Mouse (Mus musculus): Measurements from ENCODE around the gene AC129217.1. TPM values are rescaled to one million over a fixed set of nuclear protein-coding genes. Genes with fewer than 3 reads are reported as not detected.
"Not testable (repeated sequence)": the region's sequence is repeated elsewhere in the genome, so short reads cannot be mapped to it uniquely, and the experiment has no call there.

Gene AC129217.1
- polyA plus RNA-seq, 1 experiment: 4.6 TPM

DNA sequence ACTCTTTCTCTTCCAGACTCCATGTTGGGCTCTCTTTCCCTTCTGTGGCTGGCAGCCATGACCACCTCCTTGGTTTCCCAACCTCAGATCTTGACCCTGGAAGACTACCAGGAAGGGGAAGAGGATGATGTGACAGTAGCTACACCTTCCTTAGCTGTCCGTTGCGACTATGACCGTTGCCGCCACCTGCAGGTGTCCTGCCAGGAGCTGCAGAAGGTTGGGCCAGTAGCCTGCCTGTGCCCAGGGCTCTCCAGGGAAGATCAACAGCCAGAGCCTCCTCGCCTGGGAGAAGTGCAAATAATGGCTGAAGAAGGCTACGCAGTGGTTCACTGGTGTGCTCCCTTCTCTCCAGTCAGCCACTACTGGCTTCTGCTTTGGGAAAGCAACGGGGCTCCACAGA is 22.1 kb downstream of the AC129217.1 start:
- 37% methylated on average over 7 of the region's 7 CpGs for WGBS
- Histone ChIP-seq H3K27me3 (ENCODE audit: control insufficient read depth, insufficient read depth, low read length) (no peaks in the 10 kb centered on the region), H3K4me1 (ENCODE audit: control insufficient read depth, insufficient read depth, insufficient read length, low read length) (no peaks in the 10 kb centered on the region), H3K36me3 (ENCODE audit: control insufficient read depth, insufficient read depth, low read length) (peaks cover 10% of the 10 kb centered on the region), H3K4me3 (ENCODE audit: low read depth, low read length) (no peak overlapping the region), H3K27ac (ENCODE audit: insufficient read depth, low read depth, low read length) (no peak overlapping the region)
- TF ChIP-seq POLR2A (IDR thresholded peaks at IDR 0.05; ENCODE audit: low read depth, low read length) (no peak), CTCF (IDR thresholded peaks at IDR 0.05; ENCODE audit: extremely low read depth, insufficient read length, insufficient replicate concordance, low read depth, low read length) (no peak)

- Histone ChIP-seq H3K4me1 (ENCODE audit: control insufficient read depth, insufficient read depth, insufficient read length, low read length) (no peaks in the 10 kb centered on the region), H3K36me3 (ENCODE audit: control insufficient read depth, insufficient read depth, low read length) (peaks cover 5% of the 10 kb centered on the region), H3K27ac (ENCODE audit: insufficient read depth, low read depth, low read length) (no peak overlapping the region), H3K4me3 (ENCODE audit: low read depth, low read length) (no peak overlapping the region), H3K27me3 (ENCODE audit: control insufficient read depth, insufficient read depth, low read length) (no peaks in the 10 kb centered on the region)
- 62% methylated on average over 10 of the region's 10 CpGs for WGBS
- TF ChIP-seq CTCF (IDR thresholded peaks at IDR 0.05; ENCODE audit: extremely low read depth, insufficient read length, insufficient replicate concordance, low read depth, low read length) (no peak), POLR2A (IDR thresholded peaks at IDR 0.05; ENCODE audit: low read depth, low read length) (no peak)
These were observed 22.8 kb downstream of the AC129217.1 start for GRCm38 (mm10) chr19:8852236-8852928.

DNA sequence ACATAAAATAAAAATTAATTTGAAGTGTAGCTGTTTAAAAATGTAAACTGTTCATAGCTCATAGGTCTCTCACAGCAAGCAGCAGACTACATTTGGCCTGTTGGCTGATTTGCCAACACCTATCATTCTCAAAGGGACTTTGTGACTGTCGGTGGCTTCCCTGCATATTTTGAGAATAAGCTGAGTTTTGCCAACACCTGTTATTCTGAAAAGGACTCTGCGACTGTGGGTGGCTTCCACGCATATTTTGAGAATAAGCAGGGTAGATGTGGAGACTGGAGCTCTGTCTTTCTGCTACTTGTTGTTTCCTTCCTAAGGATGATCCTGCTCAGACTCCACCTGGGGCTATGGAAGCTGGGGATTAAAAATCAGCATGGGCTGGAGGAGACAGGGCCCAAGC is 23.5 kb downstream of the AC129217.1 start:
- H3K36me3 ChIP-seq (ENCODE audit: control insufficient read depth, insufficient read depth, low read length): no peaks in the 10 kb centered on the region
- WGBS: 82% methylated on average over 3 of the region's 3 CpGs

DNA sequence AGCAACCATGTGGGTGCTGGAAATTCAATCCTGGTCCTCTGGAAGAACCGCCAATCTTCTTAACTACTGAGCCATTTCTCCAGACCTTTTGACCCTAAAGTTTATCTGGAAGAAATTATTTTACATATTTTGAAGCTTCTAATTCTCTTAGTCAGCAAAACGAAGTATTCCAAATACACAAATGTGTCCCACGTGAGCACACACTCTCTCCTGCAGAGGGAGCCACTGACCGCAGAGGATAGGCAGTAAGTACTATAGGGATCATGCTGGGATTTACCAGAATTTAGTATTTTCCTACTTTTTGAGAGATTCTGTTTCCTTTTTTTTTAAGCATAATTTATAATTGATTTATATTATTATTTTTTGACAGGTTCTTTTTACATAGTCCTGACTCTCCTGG is 28.1 kb downstream of the AC129217.1 start:
- Histone ChIP-seq H3K4me3 (ENCODE audit: low read depth, low read length) (no peak overlapping the region), H3K27me3 (ENCODE audit: control insufficient read depth, insufficient read depth, low read length) (no peaks in the 10 kb centered on the region), H3K4me1 (ENCODE audit: control insufficient read depth, insufficient read depth, insufficient read length, low read length) (no peaks in the 10 kb centered on the region), H3K27ac (ENCODE audit: insufficient read depth, low read depth, low read length) (no peak overlapping the region), H3K36me3 (ENCODE audit: control insufficient read depth, insufficient read depth, low read length) (no peaks in the 10 kb centered on the region)
- TF ChIP-seq CTCF (IDR thresholded peaks at IDR 0.05; ENCODE audit: extremely low read depth, insufficient read length, insufficient replicate concordance, low read depth, low read length) (peak; percentile 64; the same call in 1 of the 2 replicates), POLR2A (IDR thresholded peaks at IDR 0.05; ENCODE audit: low read depth, low read length) (no peak)
- 27% methylated on average over 4 of the region's 4 CpGs for WGBS

More for the DNA sequence above, 23.5 kb downstream of the AC129217.1 start:
- TF ChIP-seq POLR2A (IDR thresholded peaks at IDR 0.05; ENCODE audit: low read depth, low read length): no peak
- TF ChIP-seq CTCF (IDR thresholded peaks at IDR 0.05; ENCODE audit: extremely low read depth, insufficient read length, insufficient replicate concordance, low read depth, low read length): no peak
- Histone ChIP-seq H3K27ac (ENCODE audit: insufficient read depth, low read depth, low read length) (no peak overlapping the region), H3K27me3 (ENCODE audit: control insufficient read depth, insufficient read depth, low read length) (no peaks in the 10 kb centered on the region), H3K4me3 (ENCODE audit: low read depth, low read length) (no peak overlapping the region), H3K4me1 (ENCODE audit: control insufficient read depth, insufficient read depth, insufficient read length, low read length) (no peaks in the 10 kb centered on the region)

- TF ChIP-seq CTCF (IDR thresholded peaks at IDR 0.05; ENCODE audit: extremely low read depth, insufficient read length, insufficient replicate concordance, low read depth, low read length): no peak
- no peak for TF ChIP-seq POLR2A (IDR thresholded peaks at IDR 0.05; ENCODE audit: low read depth, low read length)
- H3K27me3 ChIP-seq (ENCODE audit: control insufficient read depth, insufficient read depth, low read length): no peaks in the 10 kb centered on the region
- no peak overlapping the region for H3K4me3 ChIP-seq (ENCODE audit: low read depth, low read length)
- 18% methylated on average over 1 of the region's 1 CpGs for WGBS
- H3K27ac ChIP-seq (ENCODE audit: insufficient read depth, low read depth, low read length): no peak overlapping the region
- no peaks in the 10 kb centered on the region for H3K4me1 ChIP-seq (ENCODE audit: control insufficient read depth, insufficient read depth, insufficient read length, low read length)
- H3K36me3 ChIP-seq (ENCODE audit: control insufficient read depth, insufficient read depth, low read length): no peaks in the 10 kb centered on the region
These were observed 29.4 kb downstream of the AC129217.1 start for GRCm38 (mm10) chr19:8859018-8859417.

GRCm38 (mm10) chr19:8864265-8864664 is 34.7 kb downstream of the AC129217.1 start:
- WGBS: 76% methylated on average over 6 of the region's 6 CpGs
- no peak overlapping the region for H3K27ac ChIP-seq (ENCODE audit: insufficient read depth, low read depth, low read length)

DNA sequence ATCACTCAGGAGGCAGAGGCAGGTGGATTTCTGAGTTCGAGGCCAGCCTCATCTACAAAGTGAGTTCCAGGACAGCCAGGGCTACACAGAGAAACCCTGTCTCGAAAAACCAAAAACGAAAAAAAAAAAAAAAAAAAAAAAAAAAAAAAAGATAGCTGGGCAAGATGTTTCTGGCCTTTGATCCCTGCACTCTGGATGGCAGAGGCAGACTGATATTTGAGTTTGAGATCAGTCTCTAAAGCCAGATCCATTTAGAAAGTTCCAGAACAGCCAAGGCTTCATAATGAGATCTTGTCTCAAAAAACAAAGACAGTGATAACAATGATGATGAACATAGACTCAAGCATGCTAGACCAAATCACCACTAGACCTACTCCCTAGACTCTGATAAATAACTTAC is 40.8 kb downstream of the AC129217.1 start:
- Histone ChIP-seq H3K4me1 (ENCODE audit: control insufficient read depth, insufficient read depth, insufficient read length, low read length) (peaks cover 11% of the 10 kb centered on the region; the same call in 1 of the 2 replicates), H3K36me3 (ENCODE audit: control insufficient read depth, insufficient read depth, low read length) (peaks cover 17% of the 10 kb centered on the region)
- H3K4me3 ChIP-seq (ENCODE audit: low read depth, low read length); H3K27me3 ChIP-seq (ENCODE audit: control insufficient read depth, insufficient read depth, low read length); H3K27ac ChIP-seq (ENCODE audit: insufficient read depth, low read depth, low read length): not testable (repeated sequence)
- 50% methylated on average over 3 of the region's 3 CpGs for WGBS

More at GRCm38 (mm10) chr19:8864265-8864664, 34.7 kb downstream of the AC129217.1 start:
- H3K27me3 ChIP-seq (ENCODE audit: control insufficient read depth, insufficient read depth, low read length): no peaks in the 10 kb centered on the region
- no peak overlapping the region for H3K4me3 ChIP-seq (ENCODE audit: low read depth, low read length)
- no peaks in the 10 kb centered on the region for H3K36me3 ChIP-seq (ENCODE audit: control insufficient read depth, insufficient read depth, low read length)
- H3K4me1 ChIP-seq (ENCODE audit: control insufficient read depth, insufficient read depth, insufficient read length, low read length): no peaks in the 10 kb centered on the region
- no peak for TF ChIP-seq POLR2A (IDR thresholded peaks at IDR 0.05; ENCODE audit: low read depth, low read length)
- no peak for TF ChIP-seq CTCF (IDR thresholded peaks at IDR 0.05; ENCODE audit: extremely low read depth, insufficient read length, insufficient replicate concordance, low read depth, low read length)

Measured in small intestine, adult 2 months (tissue).